Mouse (Mus musculus) cortical plate, adult 2 months (tissue): ENCODE measurements at regions not wholly inside any gene's neighbourhood (a gene's known extent, or its start where the extent isn't known, plus 50 kb on each side); places are given as distances from the start of the nearest gene placed in this dataset.

Experiments used
- CTCF ChIP-seq: fragments of 200-500 bp; IDR thresholded peaks from 2 replicates; pipeline ENCODE4 v1.5.1; 2011; ENCODE audit warnings: mild to moderate bottlenecking, control low read depth, low read length; ENCODE audit not compliant: insufficient read depth; ENCODE audit errors: extremely low read depth
- POLR2A ChIP-seq: fragments of 200-500 bp; IDR thresholded peaks from 2 replicates; pipeline ENCODE4 v1.6.1; 2011; ENCODE audit warnings: mild to moderate bottlenecking, low read length, control low read depth; ENCODE audit not compliant: insufficient read depth; ENCODE audit errors: extremely low read depth

DNA sequence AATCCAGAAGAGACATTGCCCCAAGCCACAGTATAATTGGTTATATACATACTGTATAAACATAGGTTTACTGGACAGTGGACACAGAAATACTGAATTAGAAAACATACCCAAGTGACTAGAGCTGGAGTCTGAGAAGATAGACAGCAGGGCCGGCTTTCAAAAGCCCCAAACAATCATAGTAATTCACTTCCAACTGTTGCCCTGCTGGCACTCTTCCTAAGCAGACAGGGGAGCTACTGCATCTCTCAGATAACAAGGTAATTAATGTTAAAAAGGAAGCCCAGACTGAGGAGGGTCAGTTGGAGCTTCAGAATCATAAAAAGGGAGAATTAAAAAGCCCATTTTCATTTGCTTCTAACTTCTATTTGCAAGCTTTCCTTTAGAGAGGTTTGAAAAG, 764.5 kb downstream of the Vgll3 start:
- no peak for TF ChIP-seq CTCF
- no peak for TF ChIP-seq POLR2A
